Mouse (Mus musculus) MEL (cell line): ENCODE measurements around the gene Sergef. TPM values are rescaled to one million over a fixed set of nuclear protein-coding genes. Genes with fewer than 3 reads are reported as not detected.

Source experiments
- DNase-seq: peaks from one replicate; pipeline ENCODE4 v3.0.0; 2011; ENCODE audit warnings: low read depth, low spot score
- H3K27ac ChIP-seq: 2 replicates; pipeline ENCODE4 v1.5.1; 2012; ENCODE audit warnings: low read depth, mild to moderate bottlenecking, control low read depth, low read length, moderate library complexity; ENCODE audit not compliant: control insufficient read depth
- H3K27me3 ChIP-seq, 2 experiments: fragments of 150-350 bp in 1 of 2; sonication (generic) in 1 of 2; 2 replicates each; pipeline ENCODE4 v1.6.1; 2012; ENCODE audit warnings: low read length in 2 of 2, mild to moderate bottlenecking in 2 of 2, improper control_type of control experiment in 1 of 2, moderate library complexity in 1 of 2; ENCODE audit not compliant: insufficient read depth in 2 of 2, control insufficient read depth in 1 of 2
- H3K36me3 ChIP-seq, 2 experiments: 2 replicates each; pipeline ENCODE4 v1.6.1; 2012 to 2014; ENCODE audit warnings: low read length in 2 of 2, improper control_type of control experiment in 1 of 2, inconsistent platforms in 1 of 2, mild to moderate bottlenecking in 1 of 2; ENCODE audit not compliant: insufficient read depth in 2 of 2, control insufficient read depth in 1 of 2
- H3K4me1 ChIP-seq, 2 experiments: fragments of 150-350 bp in 1 of 2; sonication (generic) in 1 of 2; 2 replicates each; pipeline ENCODE4 v1.6.1; 2012; ENCODE audit warnings: low read length in 2 of 2, improper control_type of control experiment in 1 of 2, mild to moderate bottlenecking in 1 of 2; ENCODE audit not compliant: insufficient read depth in 2 of 2, control insufficient read depth in 1 of 2
- H3K4me3 ChIP-seq, 2 experiments: fragments of 150-350 bp in 1 of 2; sonication (generic) in 1 of 2; 2 replicates each; pipeline ENCODE4 v1.5.1; 2012; ENCODE audit warnings: low read depth in 2 of 2, low read length in 2 of 2, mild to moderate bottlenecking in 2 of 2, moderate library complexity in 2 of 2, control low read depth in 1 of 2, improper control_type of control experiment in 1 of 2; ENCODE audit not compliant: control insufficient read depth in 1 of 2, insufficient read depth in 1 of 2
- H3K79me2 ChIP-seq: 2 replicates; pipeline ENCODE4 v1.6.1; 2012; ENCODE audit warnings: mild to moderate bottlenecking, low read length, moderate library complexity; ENCODE audit not compliant: control insufficient read depth, poor library complexity, insufficient read depth
- H3K9ac ChIP-seq: 2 replicates; pipeline ENCODE4 v1.6.1; 2012; ENCODE audit warnings: low read depth, mild to moderate bottlenecking, control low read depth, low read length, moderate library complexity; ENCODE audit not compliant: control insufficient read depth, poor library complexity, severe bottlenecking
- H3K9me3 ChIP-seq: fragments of 150-350 bp; sonication (generic); replicated peaks from 2 replicates; pipeline ENCODE4 v1.6.1; 2012; ENCODE audit warnings: mild to moderate bottlenecking, low read length, improper control_type of control experiment, moderate library complexity; ENCODE audit not compliant: insufficient read depth
- CHD2 ChIP-seq: IDR thresholded peaks from 2 replicates; pipeline ENCODE4 v1.6.1; 2011; ENCODE audit warnings: low read length, improper control_type of control experiment
- ETS1 ChIP-seq: IDR thresholded peaks from 2 replicates; pipeline ENCODE4 v1.6.1; 2012; ENCODE audit warnings: low read depth, mild to moderate bottlenecking, inconsistent platforms, low read length, improper control_type of control experiment, moderate library complexity
- HCFC1 ChIP-seq: IDR thresholded peaks from 2 replicates; pipeline ENCODE4 v1.6.1; 2012; ENCODE audit warnings: low read depth, mild to moderate bottlenecking, inconsistent platforms, low read length, improper control_type of control experiment, moderate library complexity
- JUND ChIP-seq: IDR thresholded peaks from 2 replicates; pipeline ENCODE4 v1.6.1; 2011; ENCODE audit warnings: low read depth, mild to moderate bottlenecking, improper control_type of control experiment, low read length
- KAT2A ChIP-seq: conservative IDR thresholded peaks from 2 replicates; pipeline ENCODE4 v1.6.1; 2012; ENCODE audit warnings: low read depth, low read length, improper control_type of control experiment, inconsistent platforms
- MEF2A ChIP-seq: IDR thresholded peaks from 2 replicates; pipeline ENCODE4 v1.6.1; 2014; ENCODE audit warnings: low read depth, mild to moderate bottlenecking, inconsistent platforms, low read length, improper control_type of control experiment; ENCODE audit not compliant: poor library complexity, insufficient replicate concordance, severe bottlenecking; ENCODE audit errors: extremely low read depth
- NELFE ChIP-seq: IDR thresholded peaks from 2 replicates; pipeline ENCODE4 v1.6.1; 2011; ENCODE audit warnings: low read depth, low read length, improper control_type of control experiment
- RAD21 ChIP-seq: IDR thresholded peaks from 2 replicates; pipeline ENCODE4 v1.6.1; 2011; ENCODE audit warnings: mild to moderate bottlenecking, low read depth, low read length, improper control_type of control experiment
- TAL1 ChIP-seq: IDR thresholded peaks from 2 replicates; pipeline ENCODE4 v1.6.1; 2012; ENCODE audit warnings: mild to moderate bottlenecking, inconsistent platforms, low read length, moderate library complexity, mixed read lengths
- polyA plus RNA-seq, 2 experiments: library from polyadenylated mRNA; stranded (reverse) in 1 of 2; unstranded in 1 of 2; fragments of >175 nt in 1 of 2; fragments of >200 nt in 1 of 2; gene quantifications; 2 replicates each; pipeline versions ENCODE4 v1.2.1 to v1.2.4; 2012; ENCODE audit warnings: low replicate concordance in 2 of 2, low read depth in 1 of 2; ENCODE audit not compliant: insufficient read length in 2 of 2, insufficient read depth in 1 of 2, missing spikeins in 1 of 2
- total RNA-seq: library from RNA; depleted of rRNA; stranded (reverse); fragments of 300-350 nt; gene quantifications from 2 replicates; pipeline ENCODE4 v1.2.3, GENCODE M21; 2012; rRNA removed

Sergef gene
- total and polyA plus RNA-seq, 3 experiments, result 7.6 to 11.7 TPM; not detected in 1

DNA sequence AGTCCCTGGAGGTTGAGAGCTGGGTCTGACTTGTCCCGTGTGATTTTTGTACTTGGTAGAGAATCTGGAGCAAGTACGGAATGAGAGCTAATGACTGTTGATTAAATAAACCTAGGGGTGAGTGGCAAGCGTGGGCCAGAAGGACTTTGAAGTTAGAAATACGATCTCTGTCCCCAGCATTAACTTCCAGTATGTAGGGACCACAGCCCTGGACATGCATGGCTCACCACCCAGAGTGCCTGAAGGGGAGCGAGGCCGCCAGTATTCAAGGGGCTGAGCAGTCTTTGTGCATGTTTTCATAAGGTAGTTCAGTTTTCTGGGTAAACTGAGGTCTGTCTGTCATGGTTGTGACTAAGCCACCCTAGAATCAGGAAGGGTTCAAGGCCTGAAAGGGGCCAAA lies 244.0 kb downstream of the Sergef start:
- TF ChIP-seq KAT2A (no peak), HCFC1 (no peak), JUND (no peak), NELFE (no peak), TAL1 (no peak), MEF2A (no peak)
- no peaks in the 10 kb centered on the region for H3K79me2 ChIP-seq

DNA sequence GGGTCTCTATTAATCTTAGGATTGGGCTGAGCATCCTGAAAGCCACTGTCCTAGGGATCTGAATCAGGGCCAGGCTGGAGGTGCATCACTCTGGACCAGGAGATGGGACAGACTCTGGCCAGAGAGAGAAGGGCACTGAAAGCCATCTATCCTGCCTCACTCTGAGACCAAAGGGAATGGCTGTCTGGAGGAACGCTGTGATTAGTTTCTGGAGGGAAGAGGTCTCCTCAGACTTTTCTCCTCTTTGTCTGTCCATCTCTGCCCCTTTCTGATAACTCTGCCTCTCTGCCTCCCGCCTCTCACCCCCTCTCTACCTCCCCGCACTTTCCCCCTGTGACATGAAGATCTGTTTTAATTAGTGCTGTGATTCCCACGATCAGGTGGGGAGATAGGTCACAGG lies 244.7 kb downstream of the Sergef start:
- no peak for TF ChIP-seq RAD21
- TF ChIP-seq ETS1, result no peak
- H3K27ac ChIP-seq, result no peak overlapping the region
- H3K9ac ChIP-seq, result no peak overlapping the region
- H3K79me2 ChIP-seq, result no peaks in the 10 kb centered on the region
- no peaks in the 10 kb centered on the region for H3K4me1 ChIP-seq
- DNase-seq, result no peak
- H3K27me3 ChIP-seq, result no peaks in the 10 kb centered on the region
- no peaks in the 10 kb centered on the region for H3K36me3 ChIP-seq
- H3K4me3 ChIP-seq, result no peak overlapping the region
- H3K9me3 ChIP-seq, result no peaks in the 10 kb centered on the region

More for the DNA sequence above, 244.0 kb downstream of the Sergef start:
- no peak for DNase-seq
- H3K36me3 ChIP-seq, result no peaks in the 10 kb centered on the region
- no peaks in the 10 kb centered on the region for H3K27me3 ChIP-seq
- no peak overlapping the region for H3K9ac ChIP-seq
- no peaks in the 10 kb centered on the region for H3K4me1 ChIP-seq
- no peaks in the 10 kb centered on the region for H3K9me3 ChIP-seq
- no peak overlapping the region for H3K4me3 ChIP-seq
- H3K27ac ChIP-seq, result no peak overlapping the region

DNA sequence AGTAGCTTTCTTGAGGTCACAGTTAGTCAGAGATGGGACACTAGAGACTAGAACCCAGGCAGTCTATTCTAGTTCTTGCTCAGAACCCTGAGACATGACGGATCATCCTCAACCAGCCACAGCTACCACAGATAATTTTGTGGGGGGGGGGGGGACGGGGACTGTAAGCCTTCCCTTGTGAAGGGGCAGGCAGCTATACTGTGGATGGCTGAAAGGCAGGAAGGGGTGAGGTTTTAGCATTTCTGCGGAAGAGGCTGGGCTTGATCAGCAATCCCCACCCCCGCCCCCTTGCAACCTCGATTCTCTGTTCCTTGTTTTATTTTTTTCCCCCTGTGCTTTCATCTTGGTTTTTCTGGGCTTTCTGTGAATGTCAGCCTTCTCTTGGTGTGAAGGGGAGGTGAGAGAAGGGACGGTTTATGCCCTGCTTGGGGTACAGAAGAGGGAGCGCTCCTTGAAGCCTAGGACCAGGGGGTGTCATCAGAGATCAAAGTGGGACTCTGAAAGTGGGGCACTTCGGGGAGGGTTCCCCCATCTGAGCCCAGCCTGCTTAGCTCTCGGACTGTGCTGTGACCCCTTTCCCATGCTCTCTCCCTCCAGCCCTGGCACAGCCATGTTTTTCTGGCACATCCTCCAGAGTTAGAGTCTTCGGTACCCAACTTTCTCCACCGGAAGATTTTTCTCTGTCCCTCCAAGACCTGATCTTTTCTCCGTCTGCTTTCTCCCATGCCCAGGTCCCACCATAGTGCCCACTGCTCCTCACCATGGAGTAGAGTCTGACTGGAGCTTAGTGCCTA lies 245.7 kb downstream of the Sergef start:
- Histone ChIP-seq H3K9me3 (no peaks in the 10 kb centered on the region), H3K9ac (no peak overlapping the region), H3K27ac (no peak overlapping the region), H3K4me3 (no peak overlapping the region), H3K4me1 (no peaks in the 10 kb centered on the region), H3K27me3 (no peaks in the 10 kb centered on the region), H3K79me2 (no peaks in the 10 kb centered on the region), H3K36me3 (no peaks in the 10 kb centered on the region)
- TF ChIP-seq CHD2 (no peak), RAD21 (no peak)
- DNase-seq, result no peak

Other genes starting within 250 kb of the Sergef start
- gene Kcnc1, start 243.3 kb downstream of the Sergef start, total RNA-seq, result not detected in 2 replicates
- not detected for gene Kcnc1, start 243.3 kb downstream of the Sergef start, polyA plus RNA-seq
- 0.13 TPM in 1 of 2 replicates, not detected in the other for gene Tph1, start 32.7 kb upstream of the Sergef start, total RNA-seq
- under 1 TPM in 1 of 2 experiments, not detected in 1; 0.03 TPM for gene Tph1, start 32.7 kb upstream of the Sergef start, polyA plus RNA-seq
- gene Saal1, start 70.9 kb upstream of the Sergef start, total RNA-seq, result 13.6 and 15.4 TPM in 2 replicates
- 10 to 100 TPM in 1 of 2 experiments, not detected in 1; 26.0 TPM for gene Saal1, start 70.9 kb upstream of the Sergef start, polyA plus RNA-seq
- gene Saa3, start 75.9 kb upstream of the Sergef start, total RNA-seq, result 1.3 and 1.6 TPM in 2 replicates
- gene Saa3, start 75.9 kb upstream of the Sergef start, polyA plus RNA-seq, result 1 to 10 TPM in 1 of 2 experiments, not detected in 1; 1.7 TPM
- gene Saa4, start 92.8 kb upstream of the Sergef start, total RNA-seq, result not detected in 2 replicates
- not detected for gene Saa4, start 92.8 kb upstream of the Sergef start, polyA plus RNA-seq
- gene Saa1, start 103.2 kb upstream of the Sergef start, total RNA-seq, result not detected in 2 replicates
- gene Saa1, start 103.2 kb upstream of the Sergef start, polyA plus RNA-seq, result not detected
- gene Saa2, start 112.0 kb upstream of the Sergef start, total RNA-seq, result not detected in 2 replicates
- gene Saa2, start 112.0 kb upstream of the Sergef start, polyA plus RNA-seq, result not detected
- 15.5 and 19.3 TPM in 2 replicates for gene Hps5, start 156.3 kb upstream of the Sergef start, total RNA-seq
- 10 to 100 TPM in 1 of 2 experiments, not detected in 1; 20.2 TPM for gene Hps5, start 156.3 kb upstream of the Sergef start, polyA plus RNA-seq
- gene Gtf2h1, start 156.3 kb upstream of the Sergef start, total RNA-seq, result 122 and 142 TPM in 2 replicates
- 100 to 1,000 TPM in 1 of 2 experiments, not detected in 1; 105 TPM for gene Gtf2h1, start 156.3 kb upstream of the Sergef start, polyA plus RNA-seq
- gene Ldha, start 201.7 kb upstream of the Sergef start, total RNA-seq, result 1,212 and 1,976 TPM in 2 replicates
- gene Ldha, start 201.7 kb upstream of the Sergef start, polyA plus RNA-seq, result 1,000 to 10,000 TPM in 1 of 2 experiments, 100 to 1,000 TPM in 1; 613 to 2,637 TPM
- not detected in 2 replicates for gene Ldhc, start 221.4 kb upstream of the Sergef start, total RNA-seq
- gene Ldhc, start 221.4 kb upstream of the Sergef start, polyA plus RNA-seq, result not detected